Mouse (Mus musculus): ENCODE measurements around the gene Shq1. TPM values are rescaled to one million over a fixed set of nuclear protein-coding genes. Genes with fewer than 3 reads are reported as not detected.

Gene Shq1
- polyA plus RNA-seq, 1 experiment from 2014 or later = 27.4 TPM

DNA sequence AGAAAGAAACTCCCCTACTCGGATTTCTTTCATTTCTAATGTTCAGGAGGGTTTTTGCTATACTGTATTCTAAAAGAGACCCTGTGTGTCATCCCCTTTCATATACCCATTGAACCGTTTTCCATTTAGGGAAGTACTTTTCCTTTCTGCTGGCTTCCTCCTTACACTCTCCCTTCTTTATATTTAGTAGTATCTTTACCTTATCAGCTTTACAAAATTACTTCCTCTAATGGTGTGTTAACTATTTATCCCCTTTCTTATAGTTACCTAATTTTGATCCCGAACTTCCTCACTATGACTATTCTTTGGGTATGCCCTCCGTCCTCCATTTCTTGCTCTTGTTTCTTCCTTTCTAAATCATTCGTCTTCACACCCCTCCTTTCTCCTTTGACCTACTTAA is 84.2 kb downstream of the Shq1 start:
- Histone ChIP-seq H3K27me3 (ENCODE audit: poor library complexity, severe bottlenecking) (no peaks in the 10 kb centered on the region), H3K4me3 (no peak overlapping the region), H3K9me3 (no peaks in the 10 kb centered on the region), H3K36me3 (replicated peaks) (peaks cover 5% of the 10 kb centered on the region; the same call in 1 of the 2 replicates), H3K4me1 (peaks cover 3% of the 10 kb centered on the region), H3K27ac (no peak overlapping the region)
- no peak for DNase-seq (ENCODE audit: extremely low spot score, low spot score)
- 91% methylated on average over 5 of the region's 5 CpGs for WGBS

- H3K36me3 ChIP-seq (replicated peaks) = no peaks in the 10 kb centered on the region; the same call in 1 of the 2 replicates
- no peak for DNase-seq (ENCODE audit: extremely low spot score, low spot score)
- H3K27ac ChIP-seq = no peak overlapping the region
- H3K4me3 ChIP-seq = no peak overlapping the region
- H3K9me3 ChIP-seq = no peaks in the 10 kb centered on the region
- WGBS = 87% methylated on average over 2 of the region's 2 CpGs
- H3K27me3 ChIP-seq (ENCODE audit: poor library complexity, severe bottlenecking) = no peaks in the 10 kb centered on the region
- peaks cover 14% of the 10 kb centered on the region for H3K4me1 ChIP-seq
These were observed 89.0 kb downstream of the Shq1 start for GRCm38 (mm10) chr6:100581951-100582350.

- peaks cover 14% of the 10 kb centered on the region for H3K4me1 ChIP-seq
- no peak for DNase-seq (ENCODE audit: extremely low spot score, low spot score)
- H3K27me3 ChIP-seq (ENCODE audit: poor library complexity, severe bottlenecking) = no peaks in the 10 kb centered on the region
- H3K27ac ChIP-seq = no peak overlapping the region
- H3K36me3 ChIP-seq (replicated peaks) = no peaks in the 10 kb centered on the region; the same call in 1 of the 2 replicates
- H3K4me3 ChIP-seq = no peak overlapping the region
- H3K9me3 ChIP-seq = no peaks in the 10 kb centered on the region
These were observed 89.9 kb downstream of the Shq1 start for GRCm38 (mm10) chr6:100581056-100581455.

- Histone ChIP-seq H3K27ac (no peak overlapping the region), H3K36me3 (replicated peaks) (peaks cover 9% of the 10 kb centered on the region), H3K4me3 (no peak overlapping the region), H3K4me1 (peaks cover 14% of the 10 kb centered on the region), H3K27me3 (ENCODE audit: poor library complexity, severe bottlenecking) (no peaks in the 10 kb centered on the region), H3K9me3 (no peaks in the 10 kb centered on the region)
- no peak for DNase-seq (ENCODE audit: extremely low spot score, low spot score)
- WGBS = 90% methylated on average over 6 of the region's 6 CpGs
These were observed 93.4 kb downstream of the Shq1 start for GRCm38 (mm10) chr6:100577590-100577989.

DNA sequence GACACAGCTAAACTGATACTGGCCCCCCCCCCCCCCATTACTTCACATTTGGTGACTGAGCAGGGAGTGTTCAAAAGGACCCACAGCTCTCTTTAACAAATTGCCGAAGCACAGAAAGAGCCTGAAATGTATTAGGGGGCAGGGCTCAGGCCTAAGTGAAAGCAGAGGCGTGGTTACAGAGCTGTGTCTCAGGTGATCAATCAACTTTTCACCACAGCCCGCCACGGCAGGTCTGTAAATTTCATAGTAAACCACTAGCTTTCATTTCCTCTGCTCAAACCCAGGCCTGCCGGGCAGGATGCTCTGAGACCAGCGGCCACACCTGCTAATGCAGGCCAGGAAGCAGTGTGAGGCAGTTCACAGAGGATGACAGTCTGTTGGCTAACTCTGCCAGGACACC is 94.8 kb downstream of the Shq1 start:
- no peaks in the 10 kb centered on the region for H3K9me3 ChIP-seq
- H3K36me3 ChIP-seq (replicated peaks) = peaks cover 14% of the 10 kb centered on the region
- H3K27ac ChIP-seq = no peak overlapping the region
- 88% methylated on average over 6 of the region's 6 CpGs for WGBS
- no peaks in the 10 kb centered on the region for H3K27me3 ChIP-seq (ENCODE audit: poor library complexity, severe bottlenecking)
- no peak overlapping the region for H3K4me3 ChIP-seq
- H3K4me1 ChIP-seq = peaks cover 4% of the 10 kb centered on the region
- DNase-seq (ENCODE audit: extremely low spot score, low spot score) = no peak

GRCm38 (mm10) chr6:100566774-100567173 is 104.2 kb downstream of the Shq1 start:
- Histone ChIP-seq H3K27me3 (ENCODE audit: poor library complexity, severe bottlenecking) (peaks cover 60% of the 10 kb centered on the region), H3K9me3 (0 out of 2 replicates have a peak, but pooled peaks cover 3% of the 10 kb centered on the region), H3K4me1 (peaks cover 38% of the 10 kb centered on the region), H3K27ac (no peak overlapping the region), H3K4me3 (no peak overlapping the region), H3K36me3 (replicated peaks) (no peaks in the 10 kb centered on the region)
- DNase-seq (ENCODE audit: extremely low spot score, low spot score) = no peak
- WGBS = 84% methylated on average over 6 of the region's 6 CpGs

GRCm38 (mm10) chr6:100564516-100564915 is 106.4 kb downstream of the Shq1 start:
- Histone ChIP-seq H3K27ac (no peak overlapping the region), H3K4me3 (no peak overlapping the region), H3K4me1 (peaks cover 38% of the 10 kb centered on the region), H3K9me3 (no peaks in the 10 kb centered on the region), H3K36me3 (replicated peaks) (no peaks in the 10 kb centered on the region), H3K27me3 (ENCODE audit: poor library complexity, severe bottlenecking) (peaks cover 82% of the 10 kb centered on the region)
- DNase-seq (ENCODE audit: extremely low spot score, low spot score) = no peak
- 46% methylated on average over 4 of the region's 4 CpGs for WGBS

- Histone ChIP-seq H3K27me3 (ENCODE audit: poor library complexity, severe bottlenecking) (peaks cover 90% of the 10 kb centered on the region), H3K4me1 (peaks cover 38% of the 10 kb centered on the region), H3K27ac (peak overlapping the region; percentile 84), H3K36me3 (replicated peaks) (no peaks in the 10 kb centered on the region), H3K9me3 (no peaks in the 10 kb centered on the region), H3K4me3 (peak overlapping the region; percentile 62)
- 7% methylated on average over 38 of the region's 38 CpGs for WGBS
- DNase-seq (ENCODE audit: extremely low spot score, low spot score) = peak; percentile 78
These were observed 107.2 kb downstream of the Shq1 start for GRCm38 (mm10) chr6:100563552-100564341.

- peak; percentile 71 for DNase-seq (ENCODE audit: extremely low spot score, low spot score)
- peak overlapping the region; percentile 62 for H3K4me3 ChIP-seq
- H3K27ac ChIP-seq = peak overlapping the region; percentile 84
- H3K27me3 ChIP-seq (ENCODE audit: poor library complexity, severe bottlenecking) = peaks cover 98% of the 10 kb centered on the region
- H3K36me3 ChIP-seq (replicated peaks) = no peaks in the 10 kb centered on the region
- under 1% methylated on average over 51 of the region's 51 CpGs for WGBS
- H3K9me3 ChIP-seq = no peaks in the 10 kb centered on the region
- H3K4me1 ChIP-seq = peaks cover 38% of the 10 kb centered on the region
These were observed 108.0 kb downstream of the Shq1 start for GRCm38 (mm10) chr6:100562719-100563551.

GRCm38 (mm10) chr6:100558057-100558456 is 112.9 kb downstream of the Shq1 start:
- H3K27me3 ChIP-seq (ENCODE audit: poor library complexity, severe bottlenecking) = peaks cover 93% of the 10 kb centered on the region
- no peaks in the 10 kb centered on the region for H3K9me3 ChIP-seq
- no peak overlapping the region for H3K27ac ChIP-seq
- no peak for DNase-seq (ENCODE audit: extremely low spot score, low spot score)
- H3K36me3 ChIP-seq (replicated peaks) = no peaks in the 10 kb centered on the region
- H3K4me1 ChIP-seq = peaks cover 28% of the 10 kb centered on the region
- no peak overlapping the region for H3K4me3 ChIP-seq
- 66% methylated on average over 8 of the region's 8 CpGs for WGBS

- H3K4me3 ChIP-seq = no peak overlapping the region
- DNase-seq (ENCODE audit: extremely low spot score, low spot score) = no peak
- H3K9me3 ChIP-seq = no peaks in the 10 kb centered on the region
- peaks cover 7% of the 10 kb centered on the region for H3K4me1 ChIP-seq
- H3K27ac ChIP-seq = no peak overlapping the region
- peaks cover 42% of the 10 kb centered on the region for H3K27me3 ChIP-seq (ENCODE audit: poor library complexity, severe bottlenecking)
- 78% methylated on average over 15 of the region's 15 CpGs for WGBS
- no peaks in the 10 kb centered on the region for H3K36me3 ChIP-seq (replicated peaks)
These were observed 128.6 kb downstream of the Shq1 start for GRCm38 (mm10) chr6:100542154-100542997.

- no peaks in the 10 kb centered on the region for H3K36me3 ChIP-seq (replicated peaks)
- no peak for DNase-seq (ENCODE audit: extremely low spot score, low spot score)
- no peak overlapping the region for H3K4me3 ChIP-seq
- no peak overlapping the region for H3K27ac ChIP-seq
- H3K4me1 ChIP-seq = peaks cover 11% of the 10 kb centered on the region
- no peaks in the 10 kb centered on the region for H3K9me3 ChIP-seq
- H3K27me3 ChIP-seq (ENCODE audit: poor library complexity, severe bottlenecking) = peaks cover 54% of the 10 kb centered on the region
- WGBS = 40% methylated on average over 4 of the region's 4 CpGs
These were observed 131.3 kb downstream of the Shq1 start for GRCm38 (mm10) chr6:100539698-100540097.
